26 mouse cellular contexts compared by ENCODE assay signal in genomic region chr7:140848591-140848990, GRCm38 (mm10). TPM values are rescaled to one million over a fixed set of nuclear protein-coding genes. Genes with fewer than 3 reads are reported as not detected.
"Had no signal": no experiment of that assay in that cellular context is flagged by ENCODE, and none has a peak within 500 bp of the region (broad histone marks: within the 10 kb centered on the region; RNA-seq: fewer than 3 reads in every experiment).

No protein-coding gene starts in this region.

- H3K27ac ChIP-seq: liver, embryonic 13.5 days; liver, embryonic 15.5 days; lung, embryonic 15.5 days; macrophage; midbrain, embryonic 12.5 days; neural tube, embryonic 12.5 days; stomach, embryonic 15.5 days had no signal

- H3K9me3 ChIP-seq: liver, embryonic 13.5 days; liver, embryonic 15.5 days; lung, embryonic 15.5 days; megakaryocyte, embryonic 14.5 days; midbrain, embryonic 12.5 days; neural tube, embryonic 12.5 days; stomach, embryonic 15.5 days had no signal

- H3K4me3 ChIP-seq: liver, embryonic 13.5 days; liver, embryonic 15.5 days; lung, embryonic 15.5 days; megakaryocyte, embryonic 14.5 days; midbrain, embryonic 12.5 days; neural tube, embryonic 12.5 days; stomach, embryonic 15.5 days had no signal

- H3K27me3 ChIP-seq: lung, embryonic 15.5 days; neural tube, embryonic 12.5 days had no signal

- H3K4me1 ChIP-seq: midbrain, embryonic 12.5 days; neural tube, embryonic 12.5 days; stomach, embryonic 15.5 days had no signal

- H3K4me2 ChIP-seq: liver, embryonic 11.5 days; liver, embryonic 13.5 days; liver, embryonic 15.5 days; lung, embryonic 15.5 days; midbrain, embryonic 12.5 days; neural tube, embryonic 12.5 days; stomach, embryonic 15.5 days had no signal

- ATAC-seq: liver, postnatal 0 days; lung, postnatal 0 days; midbrain, embryonic 16.5 days had no signal

- H3K9ac ChIP-seq: liver, embryonic 13.5 days; liver, embryonic 15.5 days; liver, postnatal 0 days; lung, embryonic 15.5 days; midbrain, embryonic 12.5 days; neural tube, embryonic 12.5 days; stomach, embryonic 15.5 days had no signal

- DNase-seq: liver, embryonic 13.5 days; liver, postnatal 0 days; lung, adult 2 months; lung, postnatal 14 days; lung, postnatal 36 days; right cerebral cortex, postnatal 14 days; thymus, adult 2 months; thymus, postnatal 25 days; thymus, postnatal 4 days had no signal

RNA-seq across cellular contexts. Expression of gene Odf3, which starts 1.0 kb away (rescaled TPM):
- total RNA-seq: megakaryocyte progenitor cell, adult 5-6 weeks; monocyte, adult 5-6 weeks; neutrophil, adult 5-6 weeks had no signal
- polyA plus RNA-seq: liver, embryonic 11.5 days; liver, embryonic 13.5 days; liver, embryonic 15.5 days; liver, postnatal 0 days; lung, embryonic 15.5 days; lung, postnatal 0 days; macrophage; midbrain, embryonic 12.5 days; midbrain, embryonic 14.5 days; midbrain, embryonic 16.5 days; neural tube, embryonic 12.5 days; spleen, adult 2 months; stomach, embryonic 15.5 days; thymus, adult 2 months; urinary bladder, adult 2 months had no signal

RNA-seq across cellular contexts. Expression of gene Scgb1c1, which starts 3.2 kb away (rescaled TPM):
- total RNA-seq: megakaryocyte progenitor cell, adult 5-6 weeks; monocyte, adult 5-6 weeks; neutrophil, adult 5-6 weeks had no signal
- polyA plus RNA-seq: liver, embryonic 11.5 days; liver, embryonic 13.5 days; liver, embryonic 15.5 days; liver, postnatal 0 days; lung, embryonic 15.5 days; macrophage; midbrain, embryonic 12.5 days; midbrain, embryonic 14.5 days; midbrain, embryonic 16.5 days; neural tube, embryonic 12.5 days; neural tube, embryonic 14.5 days; stomach, embryonic 15.5 days; urinary bladder, adult 2 months had no signal

RNA-seq across cellular contexts. Expression of gene Gm45785, which starts 7.5 kb away (rescaled TPM):
- total RNA-seq: neutrophil, adult 5-6 weeks had no signal
- polyA plus RNA-seq: liver, embryonic 11.5 days; liver, embryonic 13.5 days; liver, embryonic 15.5 days; liver, postnatal 0 days; lung, adult 2 months; lung, embryonic 15.5 days; lung, postnatal 0 days; macrophage; midbrain, embryonic 14.5 days; neural tube, embryonic 12.5 days; spleen, adult 2 months; stomach, embryonic 15.5 days; thymus, adult 2 months; urinary bladder, adult 2 months had no signal
